Mouse (Mus musculus) cerebellum, adult 2 months (tissue): ENCODE data around the gene Hes7.

Source experiments
- CTCF ChIP-seq: fragments of 200-500 bp; IDR thresholded peaks from 2 replicates; pipeline ENCODE4 v1.5.1; 2011; ENCODE audit warnings: low read depth, mild to moderate bottlenecking, control low read depth, low read length, moderate library complexity, borderline replicate concordance; ENCODE audit not compliant: insufficient read depth
- POLR2A ChIP-seq: fragments of 200-500 bp; IDR thresholded peaks from 2 replicates; pipeline ENCODE4 v1.6.1; 2011; ENCODE audit warnings: low read length, control low read depth, borderline replicate concordance; ENCODE audit not compliant: insufficient read depth

DNA sequence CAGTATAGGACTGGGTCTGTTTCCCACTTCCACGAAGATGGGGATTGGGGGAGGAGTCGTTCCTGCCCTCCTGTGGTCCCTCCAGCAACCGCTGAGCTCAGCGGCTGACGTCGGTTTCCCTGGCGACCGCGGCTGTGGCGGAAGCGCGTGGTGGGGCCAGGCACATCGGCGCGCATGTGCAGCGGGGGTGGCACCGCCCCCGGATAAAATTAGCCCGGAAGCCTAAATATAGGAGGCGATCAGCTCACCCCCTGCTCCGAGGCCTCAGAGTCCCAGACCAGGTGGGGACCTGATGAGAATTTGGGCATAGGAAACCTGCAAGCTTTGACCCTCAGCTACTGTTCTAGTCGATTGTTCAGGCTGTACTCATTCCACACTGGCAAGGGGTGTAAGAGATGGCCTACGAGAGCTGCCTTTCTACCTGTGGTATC, 20.3 kb upstream of the Hes7 start:
- no peak for TF ChIP-seq CTCF
- TF ChIP-seq POLR2A, result peak; percentile 59; the same call in 1 of the 2 replicates
